ENCODE assay signal across 19 mouse cellular contexts in the genomic region with DNA sequence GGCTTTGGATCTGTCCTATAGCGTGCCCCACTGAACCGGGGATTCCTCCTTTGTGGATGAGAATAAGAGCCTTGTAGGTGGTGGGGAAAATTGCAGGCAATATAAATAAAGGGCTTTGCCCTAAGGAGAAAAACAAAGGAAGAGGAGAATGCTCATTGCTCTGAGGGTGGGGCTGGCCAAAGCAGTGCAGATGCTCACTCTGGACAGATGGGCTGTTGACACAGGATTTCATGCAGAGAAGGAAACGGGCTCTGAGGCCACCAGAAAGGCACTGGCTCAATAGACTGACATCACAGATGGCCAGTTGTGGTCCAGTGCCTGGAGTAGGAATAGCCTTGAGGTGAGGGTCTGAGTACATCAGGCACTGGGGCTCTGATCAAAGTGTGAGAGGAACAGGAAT.
"Had no signal": no experiment of that assay in that cellular context is flagged by ENCODE, and none has a peak within 500 bp of the region (broad histone marks: within the 10 kb centered on the region; RNA-seq: fewer than 3 reads in every experiment).

No protein-coding gene starts in this region.

- H3K4me3 ChIP-seq: kidney, embryonic 15.5 days; left cerebral cortex, adult 2 months; liver, embryonic 13.5 days; neural tube, embryonic 12.5 days; neural tube, embryonic 15.5 days had no signal

- H3K9ac ChIP-seq: kidney, embryonic 15.5 days; liver, embryonic 13.5 days; neural tube, embryonic 12.5 days; neural tube, embryonic 15.5 days had no signal

- H3K27me3 ChIP-seq: kidney, embryonic 15.5 days; liver, embryonic 13.5 days; neural tube, embryonic 15.5 days had no signal

- H3K9me3 ChIP-seq: kidney, embryonic 15.5 days; liver, embryonic 13.5 days; neural tube, embryonic 12.5 days; neural tube, embryonic 15.5 days had no signal

- H3K36me3 ChIP-seq: kidney, embryonic 15.5 days; liver, embryonic 13.5 days; neural tube, embryonic 12.5 days; neural tube, embryonic 15.5 days had no signal

- DNase-seq: kidney, adult 8-10 months; kidney, postnatal 10 days; kidney, postnatal 36 days; layer of hippocampus, postnatal 36 days; liver, embryonic 13.5 days; lung, adult 2 months; lung, postnatal 14 days; lung, postnatal 4 days; right cerebral cortex, adult 18-20 months; right cerebral cortex, postnatal 14 days; right cerebral cortex, postnatal 4 days; thymus, adult 2 months; thymus, postnatal 14 days; thymus, postnatal 4 days had no signal

- H3K27ac ChIP-seq: kidney, embryonic 15.5 days; left cerebral cortex, adult 2 months; liver, embryonic 13.5 days; neural tube, embryonic 12.5 days; neural tube, embryonic 15.5 days; stomach, postnatal 0 days had no signal

- H3K4me1 ChIP-seq: liver, embryonic 13.5 days had no signal

- H3K4me2 ChIP-seq: kidney, embryonic 15.5 days; liver, embryonic 13.5 days; neural tube, embryonic 12.5 days; neural tube, embryonic 15.5 days had no signal
